Mouse (Mus musculus): ENCODE results near the gene Nup160. TPM values are rescaled to one million over a fixed set of nuclear protein-coding genes. Genes with fewer than 3 reads are reported as not detected.
A peak's percentile ranks its signal among the peaks of the same experiment; 100 is the strongest.

Gene Nup160
- total RNA-seq, 2 experiments from 2014 or later: 8.3 to 8.8 TPM

DNA sequence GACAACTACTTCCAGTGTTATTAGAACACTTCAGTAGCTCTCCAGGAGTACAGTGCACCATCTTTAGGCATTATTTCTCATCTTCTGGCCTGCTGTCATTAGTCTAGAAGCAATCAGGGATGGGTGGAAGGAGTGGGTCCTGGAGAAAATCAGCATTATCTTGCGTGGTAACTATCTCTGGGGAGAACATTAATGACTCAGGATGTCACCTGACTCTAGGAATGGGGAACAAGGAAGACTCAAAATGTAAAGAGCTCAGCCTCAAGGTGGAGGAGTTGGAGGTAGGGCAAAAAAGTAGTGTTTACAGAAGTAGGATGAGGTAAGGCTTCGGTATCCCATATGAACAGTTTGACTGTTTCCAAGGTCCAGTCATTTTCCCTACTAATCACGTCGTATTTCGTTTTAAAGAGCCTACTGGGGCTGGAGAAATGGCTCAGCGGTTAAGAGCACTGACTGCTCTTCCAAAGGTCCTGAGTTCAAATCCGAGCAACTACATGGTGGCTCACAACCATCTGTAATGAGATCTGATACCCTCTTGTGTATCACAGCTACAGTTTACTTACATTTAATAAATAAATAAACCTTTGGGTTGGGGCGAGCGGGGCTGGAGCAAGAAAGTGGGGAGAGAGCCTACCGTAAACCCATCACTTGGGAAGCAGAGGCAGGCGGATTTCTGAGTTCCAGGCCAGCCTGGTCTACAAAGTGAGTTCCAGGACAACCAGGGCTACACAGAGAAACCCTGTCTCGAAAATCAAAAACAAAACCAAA, 67.5 kb downstream of the Nup160 start:
- DNase-seq (ENCODE audit: low spot score): peak; percentile 3

DNA sequence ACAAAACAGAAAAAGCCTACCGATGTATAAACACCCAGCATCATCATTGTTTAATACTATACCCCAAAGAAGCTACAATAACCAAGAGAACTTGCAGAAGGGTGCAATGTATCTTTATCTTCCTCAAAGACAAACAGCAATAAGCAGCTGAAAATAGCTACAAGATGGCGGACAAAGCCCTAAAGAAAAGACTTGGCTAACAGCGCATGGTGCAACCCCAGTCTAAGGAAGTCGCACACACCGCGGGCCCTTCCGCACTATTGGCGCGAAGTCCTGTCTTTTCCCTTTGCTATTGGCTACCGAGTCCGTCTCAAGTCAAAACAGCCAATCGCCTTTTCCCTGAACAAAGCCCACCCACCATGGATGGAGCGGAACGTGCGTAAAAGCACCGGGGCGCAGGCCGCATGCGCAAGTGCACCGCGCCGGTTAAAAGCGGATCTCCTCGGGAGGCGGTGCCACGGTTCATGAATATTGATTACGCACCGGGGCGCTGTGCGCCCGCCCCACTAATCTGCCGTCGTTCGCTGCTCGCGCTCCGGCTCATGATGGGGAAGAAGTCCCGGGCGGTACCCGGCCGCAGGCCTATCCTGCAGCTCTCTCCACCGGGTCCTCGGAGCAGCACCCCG, 68.2 kb downstream of the Nup160 start, which contains the start of gene Fnbp4:
Gene Fnbp4, plus strand, starts transcription at position 318 of the 626 bp plus-strand sequence.
- DNase-seq (ENCODE audit: low spot score): peak; percentile 98

DNA sequence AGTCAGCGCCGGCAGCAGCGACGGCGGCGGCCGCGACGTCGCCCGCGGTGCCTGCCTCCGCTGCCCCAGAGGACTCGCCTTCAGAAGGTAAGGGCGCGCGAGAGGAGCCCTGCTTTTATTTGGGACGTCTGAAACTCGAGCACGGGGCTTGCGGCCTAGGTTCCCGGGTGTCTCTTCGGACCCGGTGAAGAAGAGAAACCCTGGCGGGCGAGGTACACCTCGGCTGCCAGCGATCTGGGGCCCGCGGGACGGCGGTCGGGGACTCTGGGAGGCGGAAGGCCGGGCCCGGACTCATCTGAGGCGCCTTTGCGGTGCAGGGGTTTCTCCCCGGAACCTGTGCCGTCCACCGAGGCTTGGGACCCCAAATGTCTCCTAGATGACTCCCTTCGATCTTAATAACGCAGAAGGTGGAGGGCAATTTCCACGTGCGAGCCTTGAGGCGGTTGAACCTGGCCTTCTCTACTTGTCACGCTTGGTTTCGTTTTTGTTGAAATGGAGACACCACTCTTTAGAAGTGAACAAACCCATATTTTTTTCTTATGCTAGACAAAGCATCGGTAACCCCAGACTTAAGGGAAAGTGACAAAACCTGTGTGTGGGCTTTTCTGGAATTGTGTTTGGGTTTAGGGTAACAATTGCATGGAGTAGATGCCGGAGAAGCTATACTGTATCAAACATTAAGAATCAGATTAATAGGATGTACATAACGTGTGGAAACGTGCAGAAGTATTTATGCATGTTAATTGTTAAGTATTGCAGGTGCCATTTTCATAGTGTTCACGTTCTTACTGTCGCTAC, 68.9 kb downstream of the Nup160 start:
- no peak for DNase-seq (ENCODE audit: low spot score)

DNA sequence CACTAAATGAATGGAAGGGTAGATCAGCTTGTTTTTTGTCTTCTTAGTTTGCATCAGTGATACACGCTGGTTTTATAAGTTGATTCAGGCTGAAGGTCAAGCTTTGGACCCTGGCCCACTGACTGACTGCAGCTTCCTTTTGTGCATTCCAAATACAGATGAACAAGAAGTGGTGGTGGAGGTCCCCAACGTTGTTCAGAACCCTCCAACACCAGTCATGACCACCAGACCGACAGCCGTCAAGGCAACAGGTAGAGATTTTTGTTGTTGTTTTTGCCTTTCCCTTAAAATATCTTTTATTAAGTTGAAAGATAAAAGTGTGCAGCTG, 69.5 kb downstream of the Nup160 start:
- DNase-seq (ENCODE audit: low spot score): no peak

DNA sequence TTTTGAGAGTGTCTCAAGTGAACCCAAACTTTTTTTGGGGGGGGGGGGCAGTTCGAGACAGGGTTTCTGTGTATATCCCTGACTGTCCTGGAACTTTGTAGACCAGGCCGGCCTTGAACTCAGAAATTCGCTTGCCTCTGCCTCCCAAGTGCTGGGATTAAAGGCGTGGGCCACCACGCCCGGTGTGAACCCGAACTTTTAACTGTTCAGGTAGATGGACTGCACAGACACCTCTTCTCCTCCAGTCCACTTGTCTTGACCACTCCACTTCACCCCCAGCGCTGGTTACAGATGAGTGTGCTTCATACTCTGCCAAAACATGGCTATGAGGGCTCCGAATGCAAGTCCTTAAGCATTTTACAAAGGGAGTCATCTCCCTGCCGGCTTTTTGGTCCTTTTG, 70.1 kb downstream of the Nup160 start:
- DNase-seq (ENCODE audit: low spot score): no peak

DNA sequence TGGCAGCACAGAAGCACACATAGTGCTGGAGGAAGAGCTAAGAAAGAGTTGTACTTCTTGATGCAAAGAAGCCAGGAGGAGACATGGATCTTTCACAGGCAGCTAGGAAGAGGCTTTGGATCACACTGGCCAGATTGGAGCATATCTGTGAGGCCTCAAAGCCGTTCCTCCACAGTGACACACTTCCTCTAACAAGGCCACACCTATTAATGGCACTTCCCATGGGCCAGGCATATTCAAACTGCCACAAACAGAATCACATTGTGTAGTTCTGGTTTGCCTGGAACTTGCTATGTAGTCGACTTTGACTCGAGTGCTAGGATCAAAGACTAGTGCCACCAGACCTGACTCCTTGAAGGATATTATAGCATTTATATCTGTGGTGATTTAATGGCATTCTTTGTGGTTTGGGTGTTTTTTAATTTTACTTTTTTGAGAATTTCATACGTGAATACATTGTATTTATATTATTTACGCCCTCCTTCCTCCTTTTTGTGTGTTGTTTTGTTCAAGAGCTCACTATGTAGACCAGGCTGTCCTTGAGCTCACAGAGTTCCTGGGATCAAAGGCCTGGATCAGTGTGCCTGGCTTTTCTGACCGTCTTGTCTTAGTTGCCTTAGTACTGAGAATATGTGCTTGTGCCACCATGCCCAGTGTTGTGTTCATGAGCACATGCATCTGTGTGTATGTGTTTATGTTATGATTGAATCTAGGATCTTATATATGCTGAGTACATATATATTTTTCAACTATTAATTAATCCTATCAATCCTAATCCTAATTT, 72.9 kb downstream of the Nup160 start:
- no peak for DNase-seq (ENCODE audit: low spot score)

DNA sequence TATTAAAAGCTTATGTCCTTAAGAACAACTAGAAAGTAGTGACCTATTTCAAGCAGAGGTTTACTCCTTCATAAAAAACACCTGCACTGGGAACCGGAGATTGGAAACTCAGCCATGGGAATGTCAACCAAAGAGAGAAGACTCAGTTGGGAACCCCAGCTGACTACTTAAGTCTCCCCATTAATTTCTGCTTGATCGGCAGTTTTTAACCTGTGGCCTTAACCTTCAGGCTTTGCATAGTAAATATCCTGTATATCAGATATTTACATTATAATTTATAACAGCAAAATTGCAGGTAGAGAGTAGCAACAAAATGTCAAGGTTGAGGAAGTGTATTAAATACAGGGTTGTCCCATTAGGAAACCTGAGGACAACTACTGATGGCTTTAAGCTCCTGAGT, 76.5 kb downstream of the Nup160 start:
- no peak for DNase-seq (ENCODE audit: low spot score)

DNA sequence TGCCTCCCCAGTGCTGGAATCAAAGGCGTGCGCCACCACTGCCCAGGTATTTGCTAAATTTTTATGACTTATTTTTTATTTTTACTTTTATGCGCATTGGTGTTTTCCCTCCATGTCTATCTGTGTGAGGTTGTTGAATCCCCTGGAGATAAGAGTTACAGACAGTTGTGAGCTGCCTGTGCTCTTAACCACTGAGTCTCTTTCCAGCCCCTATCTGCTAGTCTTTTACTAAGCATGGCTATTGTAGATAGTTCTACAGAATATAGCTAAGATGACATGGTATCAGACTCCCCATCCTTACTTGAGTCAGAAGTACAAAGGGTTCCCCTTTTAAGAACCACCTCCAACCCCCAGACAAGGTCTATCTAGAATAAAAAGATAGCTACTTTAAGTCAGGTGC, 77.2 kb downstream of the Nup160 start:
- DNase-seq (ENCODE audit: low spot score): no peak

DNA sequence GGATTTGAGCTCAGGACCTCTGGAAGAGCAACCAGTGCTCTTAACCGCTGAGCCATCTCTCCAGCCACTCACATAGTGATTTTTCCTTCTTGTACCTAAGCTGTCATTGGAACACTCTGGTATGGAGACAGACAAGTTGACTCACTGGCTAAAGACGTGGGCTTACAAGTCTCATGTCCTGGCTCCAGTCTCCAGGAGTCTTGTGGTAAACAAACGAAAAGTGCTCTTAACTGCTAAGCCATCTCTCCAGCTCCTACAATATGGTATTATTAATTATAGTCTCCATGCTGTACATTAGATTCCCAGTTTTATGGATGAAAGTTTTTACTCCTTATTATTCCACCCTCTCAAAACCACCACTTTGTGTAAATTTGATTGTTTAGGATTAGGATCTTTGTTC, 88.1 kb downstream of the Nup160 start:
- DNase-seq (ENCODE audit: low spot score): no peak

DNA sequence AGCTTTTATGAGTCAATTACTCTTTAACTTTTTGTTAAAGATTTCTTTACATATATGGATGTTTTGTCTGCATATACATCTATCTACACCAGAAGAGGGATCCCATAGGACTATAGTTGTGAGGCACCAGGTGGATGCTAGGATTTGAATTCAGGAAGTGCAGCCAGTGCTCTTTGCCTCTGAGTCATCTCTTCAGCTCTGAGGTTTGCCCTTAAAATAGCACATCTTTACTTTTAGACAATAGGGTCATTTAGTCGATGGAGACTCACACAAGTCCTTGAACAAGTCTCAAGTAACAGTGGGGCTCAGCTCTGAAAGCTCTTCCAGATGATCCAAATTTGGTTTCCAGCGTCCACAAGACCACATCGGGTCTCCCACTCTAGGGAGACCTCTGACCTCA, 104.3 kb downstream of the Nup160 start:
- DNase-seq (ENCODE audit: low spot score): no peak

DNA sequence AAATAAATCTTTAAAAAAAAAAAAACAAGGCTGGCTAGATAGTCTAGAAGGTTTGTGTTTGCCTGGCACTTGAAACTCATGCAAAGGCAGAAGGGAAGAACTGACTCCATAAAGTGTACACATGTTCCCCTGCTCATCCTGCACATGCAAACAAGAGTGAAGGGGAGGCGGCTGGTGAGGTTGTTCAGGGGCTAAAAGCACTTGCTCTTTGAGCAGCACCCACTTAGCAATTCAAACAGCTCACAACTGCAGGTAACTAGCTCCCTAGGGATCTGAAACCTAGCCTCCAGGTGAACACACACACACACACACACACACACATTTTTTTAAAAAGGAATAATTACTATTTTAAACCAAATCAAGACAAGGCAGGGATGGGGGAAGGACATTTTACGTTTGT, 104.9 kb downstream of the Nup160 start:
- no peak for DNase-seq (ENCODE audit: low spot score)

DNA sequence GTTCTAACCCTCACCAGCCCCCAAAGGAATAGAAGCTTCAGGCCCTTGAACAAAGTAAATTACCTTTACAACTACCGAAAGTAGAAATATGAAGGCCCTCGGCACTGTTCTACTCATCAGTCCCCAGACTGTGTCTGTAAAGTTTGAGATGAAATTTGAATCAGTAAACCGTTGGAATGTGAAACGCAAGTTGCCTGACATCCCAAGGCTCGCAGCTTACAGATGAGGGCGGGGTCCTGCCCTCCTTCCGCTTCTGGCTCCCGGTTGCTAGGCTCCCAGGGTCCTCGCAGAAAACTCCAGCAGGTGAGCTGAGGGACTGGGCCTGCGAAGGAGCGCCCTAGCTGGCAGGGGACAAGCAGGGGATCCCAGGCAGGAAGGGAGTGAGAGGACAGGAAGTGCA, 105.4 kb downstream of the Nup160 start, which contains the start of gene Agbl2:
Gene Agbl2, plus strand, starts transcription at position 270 of the 400 bp plus-strand sequence.
- peak; percentile 2 for DNase-seq (ENCODE audit: low spot score)

DNA sequence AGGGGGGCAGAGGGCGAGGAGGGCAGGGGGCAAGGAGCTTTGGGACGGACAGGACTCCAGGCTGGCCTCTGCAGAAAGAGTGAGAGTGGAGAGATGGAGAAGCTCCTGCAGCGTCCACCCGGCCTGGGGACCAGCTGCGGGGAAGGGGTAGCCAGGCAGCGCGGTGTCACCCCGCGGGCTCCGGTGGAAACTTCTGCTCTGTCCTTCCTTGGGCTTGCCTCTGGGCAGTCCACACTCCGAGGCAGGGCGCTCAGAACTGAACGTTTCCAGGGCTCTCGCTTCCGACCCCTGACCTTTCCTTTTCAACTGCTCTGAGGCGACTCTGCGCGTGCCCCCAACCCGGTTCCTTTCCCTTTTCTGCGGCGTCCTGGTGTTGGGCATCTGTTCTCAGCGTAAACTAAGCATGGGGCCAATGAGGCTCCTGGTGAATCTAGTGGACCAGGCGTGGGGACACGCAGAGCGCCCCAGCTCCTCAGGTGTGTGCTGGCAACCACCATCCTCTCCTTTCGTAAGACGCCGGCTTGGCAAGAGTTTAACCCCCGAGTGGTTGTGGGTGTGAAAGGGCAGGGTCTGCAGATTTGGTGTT, 106.0 kb downstream of the Nup160 start:
- DNase-seq (ENCODE audit: low spot score): peak; percentile 4

Other genes starting within 250 kb of the Nup160 start
- gene Ptprj, start 96.6 kb upstream of the Nup160 start, total RNA-seq (2021): 1 to 10 TPM; 2.8 to 3.2 TPM
- 10 to 100 TPM; 12.3 to 12.4 TPM for gene Fnbp4, start 68.2 kb downstream of the Nup160 start, total RNA-seq (2021)
- gene Agbl2, start 105.5 kb downstream of the Nup160 start, total RNA-seq (2021): under 1 TPM; 0.14 to 0.33 TPM
- gene Mtch2, start 169.9 kb downstream of the Nup160 start, total RNA-seq (2021): 100 to 1,000 TPM; 146 to 157 TPM
- gene C1qtnf4, start 208.6 kb downstream of the Nup160 start, total RNA-seq (2021): 1 to 10 TPM; 6.5 to 9.7 TPM
- gene Kbtbd4, start 227.5 kb downstream of the Nup160 start, total RNA-seq (2021): 10 to 100 TPM; 17.8 to 19.2 TPM
- gene Ndufs3, start 227.6 kb downstream of the Nup160 start, total RNA-seq (2021): 100 to 1,000 TPM; 489 to 535 TPM

All from gastrocnemius, adult 18-20 months (tissue).